Mouse (Mus musculus) T-cell, adult 2 months (primary cell): Measurements from ENCODE around the gene St6galnac3.

Source experiments
- DNase-seq: peaks from one replicate; pipeline ENCODE4 v3.0.0; 2022; ENCODE audit warnings: low spot score

Gene St6galnac3

GRCm38 (mm10) chr3:153584836-153585235 lies 140.1 kb downstream of the St6galnac3 start:
- DNase-seq = no peak

- no peak for DNase-seq
These were observed 142.9 kb downstream of the St6galnac3 start for GRCm38 (mm10) chr3:153582065-153582464.

GRCm38 (mm10) chr3:153580625-153581024 lies 144.3 kb downstream of the St6galnac3 start:
- no peak for DNase-seq

GRCm38 (mm10) chr3:153580136-153580535 lies 144.8 kb downstream of the St6galnac3 start:
- no peak for DNase-seq

- DNase-seq = no peak
These were observed 147.7 kb downstream of the St6galnac3 start for GRCm38 (mm10) chr3:153577286-153577685.

GRCm38 (mm10) chr3:153571152-153571551 lies 153.8 kb downstream of the St6galnac3 start:
- no peak for DNase-seq

- no peak for DNase-seq
These were observed 156.2 kb downstream of the St6galnac3 start for GRCm38 (mm10) chr3:153568815-153569214.

GRCm38 (mm10) chr3:153567913-153568312 lies 157.1 kb downstream of the St6galnac3 start:
- no peak for DNase-seq

GRCm38 (mm10) chr3:153567512-153567911 lies 157.5 kb downstream of the St6galnac3 start:
- no peak for DNase-seq

GRCm38 (mm10) chr3:153566100-153566499 lies 158.9 kb downstream of the St6galnac3 start:
- no peak for DNase-seq

GRCm38 (mm10) chr3:153560897-153561296 lies 164.1 kb downstream of the St6galnac3 start:
- no peak for DNase-seq

- DNase-seq = no peak
These were observed 165.4 kb downstream of the St6galnac3 start for GRCm38 (mm10) chr3:153559586-153559985.

GRCm38 (mm10) chr3:153556621-153557020 lies 168.4 kb downstream of the St6galnac3 start:
- no peak for DNase-seq

GRCm38 (mm10) chr3:153553712-153554111 lies 171.3 kb downstream of the St6galnac3 start:
- no peak for DNase-seq

- no peak for DNase-seq
These were observed 171.7 kb downstream of the St6galnac3 start for GRCm38 (mm10) chr3:153553226-153553625.

- no peak for DNase-seq
These were observed 177.9 kb downstream of the St6galnac3 start for GRCm38 (mm10) chr3:153546936-153547683.

GRCm38 (mm10) chr3:153539851-153540250 lies 185.1 kb downstream of the St6galnac3 start:
- no peak for DNase-seq

- DNase-seq = no peak
These were observed 186.6 kb downstream of the St6galnac3 start for GRCm38 (mm10) chr3:153538396-153538795.

- no peak for DNase-seq
These were observed 187.5 kb downstream of the St6galnac3 start for GRCm38 (mm10) chr3:153537435-153537834.

- DNase-seq = no peak
These were observed 188.7 kb downstream of the St6galnac3 start for GRCm38 (mm10) chr3:153536260-153536659.

- no peak for DNase-seq
These were observed 195.8 kb downstream of the St6galnac3 start for GRCm38 (mm10) chr3:153529174-153529573.

GRCm38 (mm10) chr3:153525151-153525768 lies 199.7 kb downstream of the St6galnac3 start:
- no peak for DNase-seq

GRCm38 (mm10) chr3:153516848-153517247 lies 208.1 kb downstream of the St6galnac3 start:
- no peak for DNase-seq
